Mouse (Mus musculus) midbrain, embryonic 14.5 days (tissue): ENCODE measurements around the gene Fgfr4. TPM values are rescaled to one million over a fixed set of nuclear protein-coding genes. Genes with fewer than 3 reads are reported as not detected.

Experiments used
- ATAC-seq: fragments of 200-750 bp; cut with Nextera tagmentation; 2 replicates; pipeline ENCODE4 v1.8.0; 2017; ENCODE audit warnings: moderate number of reproducible peaks, moderate library complexity; ENCODE audit not compliant: low FRiP score, low TSS enrichment
- DNase-seq: peaks from one replicate; pipeline ENCODE4 v3.0.0-alpha.2; 2015
- H3K27ac ChIP-seq: fragments of 300-500 bp; sonication (generic); replicated peaks from 2 replicates; pipeline ENCODE4 v1.5.1; 2014; ENCODE audit warnings: mild to moderate bottlenecking, low read depth, low read length, moderate library complexity
- H3K27me3 ChIP-seq: fragments of 300-500 bp; sonication (generic); 2 replicates; pipeline ENCODE4 v1.6.1; 2014; ENCODE audit warnings: low read length, control low read depth, mixed read lengths; ENCODE audit not compliant: control insufficient read depth, insufficient read depth
- H3K36me3 ChIP-seq: fragments of 300-500 bp; sonication (generic); 2 replicates; pipeline ENCODE4 v1.6.1; 2014; ENCODE audit warnings: low read length, control low read depth; ENCODE audit not compliant: control insufficient read depth, insufficient read depth
- H3K4me1 ChIP-seq: fragments of 300-500 bp; sonication (generic); 2 replicates; pipeline ENCODE4 v1.6.1; 2014; ENCODE audit warnings: mild to moderate bottlenecking, antibody characterized with exemption, low read length, control low read depth; ENCODE audit not compliant: control insufficient read depth, insufficient read depth
- H3K4me2 ChIP-seq: fragments of 300-500 bp; sonication (generic); 2 replicates; pipeline ENCODE4 v1.6.1; 2014; ENCODE audit warnings: mild to moderate bottlenecking, low read length, moderate library complexity
- H3K4me3 ChIP-seq: fragments of 300-500 bp; sonication (generic); replicated peaks from 2 replicates; pipeline ENCODE4 v1.5.1; 2014; ENCODE audit warnings: low read depth, low read length
- H3K9ac ChIP-seq: fragments of 300-500 bp; sonication (generic); replicated peaks from 2 replicates; pipeline ENCODE4 v1.6.1; 2014; ENCODE audit warnings: mild to moderate bottlenecking, low read length, moderate library complexity
- H3K9me3 ChIP-seq: fragments of 300-500 bp; sonication (generic); 2 replicates; pipeline ENCODE4 v1.6.1; 2016; ENCODE audit warnings: low read length, control low read depth, mixed read lengths; ENCODE audit not compliant: control insufficient read depth
- WGBS: fragments of 180-500 bp; shearing (Covaris S2); extraction: QIAGEN DNeasy Blood & Tissue Kit; methylation state at CpG from one replicate; pipeline ENCODE4 v1.1.7; 2014; 5-methylcytosine and 5-hydroxymethylcytosine counted together
- polyA plus RNA-seq: library from polyadenylated mRNA; unstranded; fragments of >200 nt; fragmentation: Nextera tagmentation; extraction: Ambion mirVana; gene quantifications from 2 replicates; pipeline ENCODE4 v1.2.1, GENCODE M21; 2014

Fgfr4 gene
- polyA plus RNA-seq, 1 experiment from 2014 or later, result 0.99 TPM

GRCm38 (mm10) chr13:55203740-55204139 is 51.3 kb downstream of the Fgfr4 start:
- Histone ChIP-seq H3K27me3 (no peaks in the 10 kb centered on the region), H3K9ac (no peak overlapping the region), H3K27ac (no peak overlapping the region), H3K4me1 (no peaks in the 10 kb centered on the region), H3K36me3 (no peaks in the 10 kb centered on the region), H3K9me3 (no peaks in the 10 kb centered on the region), H3K4me3 (no peak overlapping the region), H3K4me2 (no peak overlapping the region)
- DNase-seq (no peak), ATAC-seq (no peak)
- 89% methylated on average over 9 of the region's 9 CpGs for WGBS

- ATAC-seq (no peak), DNase-seq (no peak)
- Histone ChIP-seq H3K4me3 (no peak overlapping the region), H3K27ac (no peak overlapping the region), H3K4me2 (no peak overlapping the region), H3K36me3 (no peaks in the 10 kb centered on the region), H3K27me3 (no peaks in the 10 kb centered on the region), H3K4me1 (no peaks in the 10 kb centered on the region), H3K9me3 (no peaks in the 10 kb centered on the region), H3K9ac (no peak overlapping the region)
- 83% methylated on average over 9 of the region's 11 CpGs for WGBS
Observed at GRCm38 (mm10) chr13:55204667-55205389, 52.4 kb downstream of the Fgfr4 start.

- 94% methylated on average over 6 of the region's 6 CpGs for WGBS
Observed at GRCm38 (mm10) chr13:55205448-55206205, 53.2 kb downstream of the Fgfr4 start.

GRCm38 (mm10) chr13:55208837-55209648 is 56.6 kb downstream of the Fgfr4 start:
- H3K4me3 ChIP-seq, result no peak overlapping the region
- no peak for ATAC-seq
- H3K27ac ChIP-seq, result no peak overlapping the region
- DNase-seq, result peak; percentile 7
- H3K9ac ChIP-seq, result no peak overlapping the region
- 63% methylated on average over 13 of the region's 13 CpGs for WGBS
- peaks cover 20% of the 10 kb centered on the region for H3K4me1 ChIP-seq
- peaks cover 9% of the 10 kb centered on the region for H3K36me3 ChIP-seq
- no peak overlapping the region for H3K4me2 ChIP-seq
- no peaks in the 10 kb centered on the region for H3K9me3 ChIP-seq
- no peaks in the 10 kb centered on the region for H3K27me3 ChIP-seq

More at GRCm38 (mm10) chr13:55205448-55206205, 53.2 kb downstream of the Fgfr4 start:
- Histone ChIP-seq H3K9me3 (no peaks in the 10 kb centered on the region), H3K27ac (no peak overlapping the region), H3K4me3 (no peak overlapping the region), H3K27me3 (no peaks in the 10 kb centered on the region), H3K9ac (no peak overlapping the region), H3K4me1 (0 out of 2 replicates have a peak, but pooled peaks cover 3% of the 10 kb centered on the region), H3K4me2 (no peak overlapping the region), H3K36me3 (no peaks in the 10 kb centered on the region)
- DNase-seq (no peak), ATAC-seq (no peak)

DNA sequence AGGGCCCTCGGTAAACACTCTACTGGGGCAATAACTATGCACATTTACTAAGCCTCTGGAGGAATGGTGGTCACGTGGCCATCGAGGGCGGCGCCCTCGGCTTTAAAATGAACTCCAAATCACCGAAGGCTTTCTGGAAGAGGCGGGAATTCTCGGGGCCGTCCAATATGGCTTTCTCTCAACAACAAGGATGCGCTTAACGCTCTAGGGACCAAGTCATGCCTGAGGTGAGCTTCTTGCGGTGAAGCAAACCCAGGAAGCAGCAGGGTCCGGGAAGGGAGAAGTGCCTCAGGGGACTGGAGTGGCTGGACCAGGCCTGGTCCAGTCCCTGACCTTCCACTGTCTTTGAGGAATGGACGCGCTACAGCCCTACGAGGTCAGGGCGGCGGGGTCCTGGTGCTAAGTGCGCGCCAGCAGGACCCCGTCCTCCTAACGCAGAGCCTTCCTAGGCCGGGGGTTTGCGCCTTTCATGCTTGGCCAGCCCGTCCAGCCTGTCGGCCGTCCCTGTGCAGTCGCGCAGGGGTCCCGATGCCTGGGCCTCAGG is 57.3 kb downstream of the Fgfr4 start, which contains the start of gene Nsd1:
Nsd1 (plus strand) TSS at position 134 of the 544 bp plus-strand sequence.
- Histone ChIP-seq H3K27ac (peak within 1 kb of the TSS; percentile 97), H3K36me3 (peaks cover 15% of the 10 kb centered on the region), H3K9me3 (no peaks in the 10 kb centered on the region), H3K4me1 (peaks cover 27% of the 10 kb centered on the region), H3K4me2 (peak within 1 kb of the TSS; percentile 90), H3K4me3 (peak within 1 kb of the TSS; percentile 79), H3K27me3 (no peaks in the 10 kb centered on the region), H3K9ac (peak within 1 kb of the TSS; percentile 94)
- DNase-seq (peak; percentile 41), ATAC-seq (peak; percentile 25; the same call in 1 of the 2 replicates)
- WGBS, result 15% methylated on average over 31 of the region's 31 CpGs

DNA sequence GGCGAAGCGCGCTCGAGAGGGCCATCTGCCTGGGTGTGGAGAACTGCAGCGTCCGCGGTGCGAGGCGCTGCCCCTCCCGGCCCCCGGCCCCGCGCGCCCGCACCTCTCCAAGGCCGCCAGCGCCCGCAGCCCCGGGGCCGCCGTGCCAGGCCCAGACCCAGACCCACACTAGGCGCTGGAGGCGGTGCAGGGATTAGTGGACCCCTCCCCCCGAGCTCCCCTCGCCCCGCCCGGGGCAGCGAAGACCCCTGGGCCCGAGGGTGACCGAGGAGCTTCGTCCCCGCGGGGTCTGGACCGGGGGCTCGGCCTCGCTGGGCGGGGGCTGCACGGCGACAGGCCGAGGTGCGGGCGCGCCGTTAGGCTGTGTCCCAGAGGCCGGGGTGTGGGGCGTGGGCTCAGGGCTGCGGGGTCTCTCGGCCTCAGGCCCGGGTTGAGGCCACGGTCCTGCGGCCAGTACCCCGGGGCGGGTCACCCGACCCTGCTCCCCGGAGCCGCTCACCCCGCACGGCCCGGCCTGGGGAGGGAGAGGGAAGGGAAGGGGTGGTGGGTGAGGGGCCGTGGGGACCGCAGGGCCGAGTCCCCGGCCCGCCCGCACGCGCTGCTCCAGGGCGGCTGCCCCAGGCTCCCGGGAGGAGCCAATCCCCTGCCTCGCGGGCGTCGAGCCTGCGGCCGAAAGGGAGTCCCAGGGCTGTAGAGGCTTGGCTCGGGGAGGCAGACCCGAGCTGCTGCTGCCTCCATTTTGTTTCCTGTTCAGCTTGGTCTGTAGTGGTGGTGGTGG is 57.9 kb downstream of the Fgfr4 start:
- Histone ChIP-seq H3K27me3 (no peaks in the 10 kb centered on the region), H3K36me3 (peaks cover 17% of the 10 kb centered on the region), H3K4me3 (peak overlapping the region; percentile 79), H3K27ac (peak overlapping the region; percentile 97), H3K4me2 (peak overlapping the region; percentile 90), H3K9me3 (no peaks in the 10 kb centered on the region), H3K4me1 (peaks cover 32% of the 10 kb centered on the region), H3K9ac (peak overlapping the region; percentile 94)
- peak; percentile 76 for DNase-seq
- under 1% methylated on average over 77 of the region's 77 CpGs for WGBS
- peak; percentile 44 for ATAC-seq

DNA sequence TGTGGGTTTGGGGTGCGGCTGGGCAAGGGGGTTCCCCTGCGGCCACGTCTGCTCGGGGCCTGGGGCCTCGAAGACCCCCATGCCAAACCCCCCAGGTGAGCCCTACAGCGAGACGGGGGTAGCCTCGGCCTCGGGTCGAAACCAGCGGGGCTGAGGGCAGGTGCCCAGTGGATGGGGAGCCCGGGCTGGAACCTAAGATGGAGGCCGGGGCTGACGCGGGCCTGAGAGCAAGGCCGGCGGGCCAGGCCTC is 58.5 kb downstream of the Fgfr4 start:
- DNase-seq (no peak), ATAC-seq (peak; percentile 66; the same call in 1 of the 2 replicates)
- WGBS, result under 1% methylated on average over 17 of the region's 17 CpGs

More for the DNA sequence above, 58.5 kb downstream of the Fgfr4 start:
- H3K9ac ChIP-seq, result peak overlapping the region; percentile 94
- H3K4me3 ChIP-seq, result peak overlapping the region; percentile 79
- peak overlapping the region; percentile 97 for H3K27ac ChIP-seq
- H3K4me1 ChIP-seq, result peaks cover 38% of the 10 kb centered on the region
- peak overlapping the region; percentile 90 for H3K4me2 ChIP-seq
- no peaks in the 10 kb centered on the region for H3K27me3 ChIP-seq
- H3K9me3 ChIP-seq, result no peaks in the 10 kb centered on the region
- peaks cover 22% of the 10 kb centered on the region for H3K36me3 ChIP-seq
